Mouse (Mus musculus) heart, embryonic 11.5 days (tissue): ENCODE measurements at regions not wholly inside any gene's neighbourhood (a gene's known extent, or its start where the extent isn't known, plus 50 kb on each side); places are given as distances from the start of the nearest gene placed in this dataset.
"Not testable (repeated sequence)": the region's sequence is repeated elsewhere in the genome, so short reads cannot be mapped to it uniquely, and the experiment has no call there.

Source experiments
- ATAC-seq: fragments of 200-750 bp; cut with Nextera tagmentation; replicated peaks from 2 replicates; pipeline ENCODE4 v1.8.0; 2017; ENCODE audit warnings: moderate library complexity; ENCODE audit not compliant: insufficient number of reproducible peaks, low FRiP score, low TSS enrichment
- H3K27ac ChIP-seq: fragments of 300-500 bp; sonication (generic); 2 replicates; pipeline ENCODE4 v1.5.1; 2014; ENCODE audit warnings: mild to moderate bottlenecking, low read depth, low read length
- H3K27me3 ChIP-seq: fragments of 300-500 bp; sonication (generic); 2 replicates; pipeline ENCODE4 v1.6.1; 2014; ENCODE audit warnings: mild to moderate bottlenecking, low read length, mixed read lengths; ENCODE audit not compliant: control insufficient read depth, insufficient read depth
- H3K36me3 ChIP-seq: fragments of 300-500 bp; sonication (generic); 2 replicates; pipeline ENCODE4 v1.6.1; 2014; ENCODE audit warnings: mild to moderate bottlenecking, low read length, moderate library complexity, mixed read lengths; ENCODE audit not compliant: control insufficient read depth, insufficient read depth
- H3K4me1 ChIP-seq: fragments of 300-500 bp; sonication (generic); 2 replicates; pipeline ENCODE4 v1.6.1; 2014; ENCODE audit warnings: low read length; ENCODE audit not compliant: control insufficient read depth, insufficient read depth
- H3K4me2 ChIP-seq: fragments of 300-500 bp; sonication (generic); 2 replicates; pipeline ENCODE4 v1.6.1; 2014; ENCODE audit warnings: mild to moderate bottlenecking, moderate library complexity
- H3K4me3 ChIP-seq: fragments of 300-500 bp; sonication (generic); 2 replicates; pipeline ENCODE4 v1.5.1; 2014; ENCODE audit warnings: low read depth, low read length
- H3K9ac ChIP-seq: fragments of 300-500 bp; sonication (generic); 2 replicates; pipeline ENCODE4 v1.6.1; 2014; ENCODE audit warnings: mild to moderate bottlenecking, low read depth, low read length, moderate library complexity
- H3K9me3 ChIP-seq: fragments of 300-500 bp; sonication (generic); replicated peaks from 2 replicates; pipeline ENCODE4 v1.6.1; 2016; ENCODE audit warnings: low read length; ENCODE audit not compliant: control insufficient read depth
- WGBS: fragments of 180-500 bp; shearing (Covaris S2); extraction: QIAGEN DNeasy Blood & Tissue Kit; methylation state at CpG from one replicate; pipeline ENCODE4 v1.1.7; 2014; ENCODE audit not compliant: insufficient replicate concordance; 5-methylcytosine and 5-hydroxymethylcytosine counted together

DNA sequence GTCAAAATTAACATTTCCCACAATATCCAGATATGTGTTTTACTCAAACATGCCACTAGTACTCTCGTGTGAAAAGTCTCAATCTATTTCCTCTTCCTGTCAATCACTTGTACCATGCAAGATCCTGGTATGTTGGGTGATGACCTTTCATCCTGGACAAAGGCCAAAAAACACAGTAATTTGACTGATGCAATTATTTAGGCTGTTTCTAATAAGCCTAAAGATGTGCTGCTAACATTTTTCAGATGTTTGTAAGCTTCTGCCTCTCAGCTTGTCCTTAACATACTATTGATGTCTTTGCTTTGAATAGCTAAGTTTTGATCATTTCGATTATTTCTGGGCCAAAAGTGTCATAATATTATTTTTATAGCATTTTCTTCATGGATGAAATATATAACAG lies 418.4 kb upstream of the Arrdc4 start:
- H3K27me3 ChIP-seq = no peaks in the 10 kb centered on the region
- no peak for ATAC-seq
- no peak overlapping the region for H3K27ac ChIP-seq
- H3K4me2 ChIP-seq = no peak overlapping the region
- no peaks in the 10 kb centered on the region for H3K36me3 ChIP-seq
- H3K4me1 ChIP-seq = no peaks in the 10 kb centered on the region
- no peak overlapping the region for H3K9ac ChIP-seq
- H3K9me3 ChIP-seq = no peaks in the 10 kb centered on the region
- no peak overlapping the region for H3K4me3 ChIP-seq
- 48% methylated on average over 2 of the region's 2 CpGs for WGBS

DNA sequence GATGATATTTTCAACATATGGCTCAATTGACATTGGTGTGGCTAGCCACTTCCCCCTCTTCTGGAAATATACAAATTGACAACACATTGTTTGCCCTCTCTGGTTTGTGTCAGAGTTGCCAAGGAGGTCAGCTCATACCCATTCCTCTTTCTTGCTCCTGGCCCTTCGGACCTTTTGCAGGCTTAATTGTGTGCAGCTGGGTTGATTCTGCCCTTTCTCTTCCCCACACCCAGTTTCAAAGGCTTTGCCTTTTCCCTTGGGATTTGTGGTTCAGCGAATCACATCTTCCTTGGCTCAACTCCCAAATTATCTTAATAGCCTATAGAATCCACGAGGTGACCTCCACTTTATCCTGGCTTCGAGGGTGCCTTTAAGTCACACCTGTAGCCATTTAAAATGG lies 412.9 kb upstream of the Arrdc4 start:
- H3K4me2 ChIP-seq = no peak overlapping the region
- no peaks in the 10 kb centered on the region for H3K9me3 ChIP-seq
- no peaks in the 10 kb centered on the region for H3K27me3 ChIP-seq
- H3K4me1 ChIP-seq = no peaks in the 10 kb centered on the region
- no peaks in the 10 kb centered on the region for H3K36me3 ChIP-seq
- no peak overlapping the region for H3K4me3 ChIP-seq
- no peak for ATAC-seq
- 65% methylated on average over 4 of the region's 4 CpGs for WGBS
- no peak overlapping the region for H3K27ac ChIP-seq
- no peak overlapping the region for H3K9ac ChIP-seq

- ATAC-seq = no peak
- Histone ChIP-seq H3K9me3 (no peaks in the 10 kb centered on the region), H3K4me1 (no peaks in the 10 kb centered on the region), H3K4me2 (no peak overlapping the region), H3K36me3 (no peaks in the 10 kb centered on the region), H3K27ac (no peak overlapping the region), H3K9ac (no peak overlapping the region), H3K4me3 (no peak overlapping the region), H3K27me3 (no peaks in the 10 kb centered on the region)
- WGBS = 77% methylated on average over 3 of the region's 3 CpGs
Measured at GRCm38 (mm10) chr7:69142351-69142750, 393.3 kb upstream of the Arrdc4 start.

DNA sequence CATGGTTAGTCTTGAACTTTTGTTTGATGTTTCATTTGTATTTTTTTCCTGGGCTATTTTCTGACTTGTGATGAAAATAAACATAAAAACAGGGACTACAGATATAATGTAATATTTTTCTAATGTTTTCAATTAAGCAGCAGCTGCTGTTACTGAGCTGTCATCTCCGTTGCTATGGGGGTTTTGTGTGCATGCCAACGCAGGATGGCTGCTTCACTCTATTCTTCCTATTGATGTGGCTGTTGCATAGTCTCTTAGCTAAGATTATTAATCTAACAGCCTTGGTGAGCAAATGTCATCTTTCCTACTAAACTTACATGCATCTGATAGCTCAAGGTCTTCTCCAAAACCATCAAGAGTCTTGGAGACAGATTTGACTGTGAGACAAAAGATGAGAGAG lies 384.4 kb upstream of the Arrdc4 start:
- Histone ChIP-seq H3K4me2 (no peak overlapping the region), H3K27ac (no peak overlapping the region), H3K4me1 (no peaks in the 10 kb centered on the region), H3K9ac (no peak overlapping the region), H3K27me3 (no peaks in the 10 kb centered on the region), H3K9me3 (no peaks in the 10 kb centered on the region), H3K4me3 (no peak overlapping the region), H3K36me3 (no peaks in the 10 kb centered on the region)
- 82% methylated on average over 2 of the region's 2 CpGs for WGBS
- ATAC-seq = no peak

GRCm38 (mm10) chr7:69101770-69102169 lies 352.7 kb upstream of the Arrdc4 start:
- WGBS = no CpG with 5 or more reads among the region's 4 CpGs
- 0 out of 2 replicates have a peak, but pooled peaks have one; percentile 39 for ATAC-seq

GRCm38 (mm10) chr7:69097587-69098095 lies 348.6 kb upstream of the Arrdc4 start:
- Histone ChIP-seq H3K27me3 (no peaks in the 10 kb centered on the region), H3K4me3 (no peak overlapping the region), H3K9ac (no peak overlapping the region), H3K4me1 (no peaks in the 10 kb centered on the region), H3K9me3 (no peaks in the 10 kb centered on the region), H3K27ac (no peak overlapping the region), H3K36me3 (no peaks in the 10 kb centered on the region), H3K4me2 (no peak overlapping the region)
- ATAC-seq = no peak
- 58% methylated on average over 9 of the region's 9 CpGs for WGBS

More at GRCm38 (mm10) chr7:69101770-69102169, 352.7 kb upstream of the Arrdc4 start:
- H3K4me1 ChIP-seq, H3K4me3 ChIP-seq, H3K36me3 ChIP-seq, H3K27me3 ChIP-seq, H3K9me3 ChIP-seq, H3K27ac ChIP-seq, H3K9ac ChIP-seq, H3K4me2 ChIP-seq: not testable (repeated sequence)

GRCm38 (mm10) chr7:69074780-69075179 lies 325.7 kb upstream of the Arrdc4 start:
- H3K27ac ChIP-seq = no peak overlapping the region
- 81% methylated on average over 7 of the region's 7 CpGs for WGBS

GRCm38 (mm10) chr7:69062994-69063393 lies 314.0 kb upstream of the Arrdc4 start:
- H3K9me3 ChIP-seq = no peaks in the 10 kb centered on the region
- ATAC-seq = no peak
- no peak overlapping the region for H3K27ac ChIP-seq
- no peaks in the 10 kb centered on the region for H3K4me1 ChIP-seq
- no peak overlapping the region for H3K9ac ChIP-seq
- H3K4me2 ChIP-seq = no peak overlapping the region
- no peaks in the 10 kb centered on the region for H3K27me3 ChIP-seq
- no peak overlapping the region for H3K4me3 ChIP-seq
- 73% methylated on average over 5 of the region's 5 CpGs for WGBS
- H3K36me3 ChIP-seq = no peaks in the 10 kb centered on the region

More at GRCm38 (mm10) chr7:69074780-69075179, 325.7 kb upstream of the Arrdc4 start:
- ATAC-seq = no peak
- Histone ChIP-seq H3K4me1 (no peaks in the 10 kb centered on the region), H3K9me3 (no peaks in the 10 kb centered on the region), H3K36me3 (no peaks in the 10 kb centered on the region), H3K4me2 (no peak overlapping the region), H3K9ac (no peak overlapping the region), H3K27me3 (no peaks in the 10 kb centered on the region), H3K4me3 (no peak overlapping the region)

- Histone ChIP-seq H3K9me3 (no peaks in the 10 kb centered on the region), H3K36me3 (no peaks in the 10 kb centered on the region), H3K4me1 (no peaks in the 10 kb centered on the region), H3K4me3 (no peak overlapping the region), H3K4me2 (no peak overlapping the region; the same call in 1 of the 2 replicates), H3K27ac (no peak overlapping the region), H3K27me3 (no peaks in the 10 kb centered on the region), H3K9ac (no peak overlapping the region)
- ATAC-seq = no peak
- WGBS = 45% methylated on average over 7 of the region's 7 CpGs
Measured at GRCm38 (mm10) chr7:69062506-69062905, 313.5 kb upstream of the Arrdc4 start.
